Mouse (Mus musculus) neutrophil, adult 83 days (primary cell): Measurements from ENCODE around the gene Schip1. TPM values are rescaled to one million over a fixed set of nuclear protein-coding genes. Genes with fewer than 3 reads are reported as not detected.

Experiments
- total RNA-seq, 2 experiments: library from RNA; stranded (reverse); gene quantifications; one replicate each; pipeline ENCODE4 v1.2.4; 2023

Gene Schip1
- 1 to 10 TPM in 1 of 2 experiments, under 1 TPM in 1; 0.84 to 1.4 TPM for total RNA-seq

GRCm38 (mm10) chr3:68064731-68065130 is at the start of gene Schip1:
Gene Schip1, plus strand, starts transcription at chr3:68064802.

Other genes with a start within 250 kb of the Schip1 start
- gene Iqcj, start 172.6 kb upstream of the Schip1 start, total RNA-seq: not detected
- gene Iqschfp, start 172.6 kb upstream of the Schip1 start, total RNA-seq: not detected